Mouse (Mus musculus) liver, adult 2 months (tissue): ENCODE data around the gene Chadl. TPM values are rescaled to one million over a fixed set of nuclear protein-coding genes. Genes with fewer than 3 reads are reported as not detected.
A peak's percentile ranks its signal among the peaks of the same experiment; 100 is the strongest.

Source experiments
- DNase-seq: peaks from one replicate; pipeline ENCODE4 v3.0.0-alpha.2; 2011; ENCODE audit warnings: low read depth, low spot score; ENCODE audit errors: extremely low read depth
- H3K27ac ChIP-seq: fragments of 200-500 bp; replicated peaks from 2 replicates; pipeline ENCODE4 v1.5.1; 2012; ENCODE audit warnings: low read depth, mild to moderate bottlenecking, control low read depth, inconsistent platforms, low read length; ENCODE audit not compliant: insufficient read depth
- H3K27me3 ChIP-seq: fragments of 200-500 bp; 2 replicates; pipeline ENCODE4 v1.6.1; 2012; ENCODE audit warnings: mild to moderate bottlenecking, moderate library complexity, low read length, inconsistent platforms; ENCODE audit not compliant: control insufficient read depth, insufficient read depth
- H3K36me3 ChIP-seq: fragments of 200-500 bp; 2 replicates; pipeline ENCODE4 v1.6.1; 2012; ENCODE audit warnings: low read length, inconsistent platforms; ENCODE audit not compliant: control insufficient read depth, insufficient read depth
- H3K4me1 ChIP-seq: fragments of 200-500 bp; 2 replicates; pipeline ENCODE4 v1.6.1; 2011; ENCODE audit warnings: low read length; ENCODE audit not compliant: control insufficient read depth, insufficient read depth
- H3K4me3 ChIP-seq: fragments of 200-500 bp; 2 replicates; pipeline ENCODE4 v1.5.1; 2011; ENCODE audit warnings: low read depth, mild to moderate bottlenecking, control low read depth, low read length, moderate library complexity; ENCODE audit not compliant: insufficient read depth
- H3K79me2 ChIP-seq: fragments of 200-500 bp; 2 replicates; pipeline ENCODE4 v1.6.1; 2012; ENCODE audit warnings: inconsistent platforms, mild to moderate bottlenecking, low read length, moderate library complexity; ENCODE audit not compliant: control insufficient read depth, insufficient read depth
- H3K9ac ChIP-seq: fragments of 200-500 bp; 2 replicates; pipeline ENCODE4 v1.6.1; 2012; ENCODE audit warnings: low read depth, mild to moderate bottlenecking, control low read depth, inconsistent platforms, low read length
- CTCF ChIP-seq: fragments of 200-500 bp; IDR thresholded peaks from 2 replicates; pipeline ENCODE4 v1.5.1; 2011; ENCODE audit warnings: low read depth, low read length, control low read depth
- POLR2A ChIP-seq: fragments of 200-500 bp; IDR thresholded peaks from 2 replicates; pipeline ENCODE4 v1.6.1; 2011; ENCODE audit warnings: low read length, control low read depth; ENCODE audit not compliant: insufficient read depth; ENCODE audit errors: extremely low read depth
- WGBS: fragments of 180-500 bp; shearing (Covaris S2); methylation state at CpG from one replicate; pipeline ENCODE4 v1.1.7; 2018; 5-methylcytosine and 5-hydroxymethylcytosine counted together
- polyA plus RNA-seq: library from polyadenylated mRNA; depleted of rRNA; stranded (reverse); fragments of >200 nt; gene quantifications from 2 replicates; pipeline ENCODE4 v1.2.3, GENCODE M21; 2012
- total RNA-seq: library from RNA; depleted of rRNA; stranded (reverse); fragments of >200 nt; gene quantifications from 2 replicates; pipeline ENCODE4 v1.2.3, GENCODE M21; 2014

Gene Chadl
- total and polyA plus RNA-seq, 2 experiments: 0.37 to 1.5 TPM

GRCm38 (mm10) chr15:81735075-81735474, 38.0 kb upstream of the Chadl start:
- 58% methylated on average over 3 of the region's 3 CpGs for WGBS
- H3K27ac ChIP-seq: no peak overlapping the region

GRCm38 (mm10) chr15:81729792-81730635, 32.9 kb upstream of the Chadl start:
- Histone ChIP-seq H3K79me2 (peaks cover 11% of the 10 kb centered on the region; the same call in 1 of the 2 replicates), H3K36me3 (no peaks in the 10 kb centered on the region), H3K9ac (peak overlapping the region; percentile 85), H3K27me3 (no peaks in the 10 kb centered on the region), H3K27ac (peak overlapping the region; percentile 63), H3K4me3 (peak overlapping the region; percentile 84), H3K4me1 (peaks cover 5% of the 10 kb centered on the region)
- TF ChIP-seq POLR2A (0 out of 2 replicates have a peak, but pooled peaks have one; percentile 36), CTCF (no peak)
- DNase-seq: peak; percentile 98
- 6% methylated on average over 41 of the region's 41 CpGs for WGBS

More at GRCm38 (mm10) chr15:81735075-81735474, 38.0 kb upstream of the Chadl start:
- H3K27me3 ChIP-seq: no peaks in the 10 kb centered on the region
- H3K36me3 ChIP-seq: no peaks in the 10 kb centered on the region
- H3K4me3 ChIP-seq: no peak overlapping the region
- no peaks in the 10 kb centered on the region for H3K79me2 ChIP-seq
- no peak overlapping the region for H3K9ac ChIP-seq
- no peak for DNase-seq
- H3K4me1 ChIP-seq: no peaks in the 10 kb centered on the region
- TF ChIP-seq CTCF (no peak), POLR2A (no peak)

GRCm38 (mm10) chr15:81729241-81729791, 32.2 kb upstream of the Chadl start:
- H3K27me3 ChIP-seq: no peaks in the 10 kb centered on the region
- peaks cover 11% of the 10 kb centered on the region; the same call in 1 of the 2 replicates for H3K79me2 ChIP-seq
- peak overlapping the region; percentile 85 for H3K9ac ChIP-seq
- WGBS: under 1% methylated on average over 49 of the region's 49 CpGs
- H3K4me1 ChIP-seq: peaks cover 5% of the 10 kb centered on the region
- peak; percentile 67 for DNase-seq
- peak overlapping the region; percentile 84 for H3K4me3 ChIP-seq
- H3K27ac ChIP-seq: peak overlapping the region; percentile 63
- peaks cover 1% of the 10 kb centered on the region; the same call in 1 of the 2 replicates for H3K36me3 ChIP-seq
- TF ChIP-seq POLR2A (no peak), CTCF (no peak)

- WGBS: 97% methylated on average over 8 of the region's 8 CpGs
- Histone ChIP-seq H3K27ac (no peak overlapping the region), H3K4me1 (peaks cover 5% of the 10 kb centered on the region), H3K9ac (no peak overlapping the region), H3K4me3 (no peak overlapping the region), H3K36me3 (peaks cover 28% of the 10 kb centered on the region), H3K27me3 (no peaks in the 10 kb centered on the region), H3K79me2 (peaks cover 11% of the 10 kb centered on the region; the same call in 1 of the 2 replicates)
- TF ChIP-seq POLR2A (no peak), CTCF (no peak)
- no peak for DNase-seq
These were observed 28.9 kb upstream of the Chadl start for GRCm38 (mm10) chr15:81725965-81726364.

- H3K36me3 ChIP-seq: peaks cover 37% of the 10 kb centered on the region
- peaks cover 5% of the 10 kb centered on the region for H3K4me1 ChIP-seq
- H3K9ac ChIP-seq: no peak overlapping the region
- H3K27ac ChIP-seq: no peak overlapping the region
- no peak for DNase-seq
- no peak overlapping the region for H3K4me3 ChIP-seq
- H3K27me3 ChIP-seq: no peaks in the 10 kb centered on the region
- 88% methylated on average over 11 of the region's 11 CpGs for WGBS
- H3K79me2 ChIP-seq: peaks cover 11% of the 10 kb centered on the region; the same call in 1 of the 2 replicates
- no peak for TF ChIP-seq POLR2A
- no peak for TF ChIP-seq CTCF
These were observed 26.6 kb upstream of the Chadl start for GRCm38 (mm10) chr15:81723653-81724052.
